Mouse (Mus musculus) limb, embryonic 14.5 days (tissue): Measurements from ENCODE around the gene Trim9. TPM values are rescaled to one million over a fixed set of nuclear protein-coding genes. Genes with fewer than 3 reads are reported as not detected.

Experiments used
- ATAC-seq: fragments of 200-750 bp; cut with Nextera tagmentation; 2 replicates; pipeline ENCODE4 v1.8.0; 2017; ENCODE audit warnings: low read depth, moderate number of reproducible peaks, moderate TSS enrichment; ENCODE audit not compliant: low FRiP score
- DNase-seq: peaks from one replicate; pipeline ENCODE4 v3.0.0-alpha.2; 2015; ENCODE audit warnings: low spot score
- H3K27ac ChIP-seq: fragments of 300-500 bp; sonication (generic); replicated peaks from 2 replicates; pipeline ENCODE4 v1.5.1; 2014; ENCODE audit warnings: low read depth, mild to moderate bottlenecking, low read length, moderate library complexity, mixed read lengths
- H3K27me3 ChIP-seq: fragments of 300-500 bp; sonication (generic); 2 replicates; pipeline ENCODE4 v1.6.1; 2014; ENCODE audit warnings: low read length, mixed read lengths; ENCODE audit not compliant: control insufficient read depth, insufficient read depth
- H3K36me3 ChIP-seq: fragments of 300-500 bp; sonication (generic); 2 replicates; pipeline ENCODE4 v1.6.1; 2014; ENCODE audit warnings: mild to moderate bottlenecking, low read length, moderate library complexity, mixed read lengths; ENCODE audit not compliant: control insufficient read depth, insufficient read depth
- H3K4me1 ChIP-seq: fragments of 300-500 bp; sonication (generic); 2 replicates; pipeline ENCODE4 v1.6.1; 2014; ENCODE audit warnings: antibody characterized with exemption, low read length, mixed read lengths; ENCODE audit not compliant: control insufficient read depth, insufficient read depth
- H3K4me2 ChIP-seq: fragments of 300-500 bp; sonication (generic); replicated peaks from 2 replicates; pipeline ENCODE4 v1.6.1; 2014; ENCODE audit warnings: low read depth, mild to moderate bottlenecking, low read length, moderate library complexity; ENCODE audit not compliant: severe bottlenecking
- H3K4me3 ChIP-seq: fragments of 300-500 bp; sonication (generic); replicated peaks from 2 replicates; pipeline ENCODE4 v1.5.1; 2014; ENCODE audit warnings: low read length
- H3K9ac ChIP-seq: fragments of 300-500 bp; sonication (generic); 2 replicates; pipeline ENCODE4 v1.6.1; 2014; ENCODE audit warnings: mild to moderate bottlenecking, low read depth, low read length, moderate library complexity; ENCODE audit not compliant: severe bottlenecking
- H3K9me3 ChIP-seq: fragments of 300-500 bp; sonication (generic); 2 replicates; pipeline ENCODE4 v1.6.1; 2016; ENCODE audit warnings: low read length; ENCODE audit not compliant: control insufficient read depth
- POLR2A ChIP-seq: fragments of 200-500 bp; IDR thresholded peaks from 2 replicates; pipeline ENCODE4 v1.8.0; 2012; ENCODE audit warnings: inconsistent platforms, mild to moderate bottlenecking, moderate library complexity, borderline replicate concordance; ENCODE audit not compliant: insufficient read depth, insufficient read length; ENCODE audit errors: extremely low read depth
- WGBS: fragments of 180-500 bp; shearing (Covaris S2); extraction: QIAGEN DNeasy Blood & Tissue Kit; methylation state at CpG from one replicate; pipeline ENCODE4 v1.1.7; 2014; 5-methylcytosine and 5-hydroxymethylcytosine counted together
- polyA plus RNA-seq, 2 experiments: library from polyadenylated mRNA; depleted of rRNA in 1 of 2; stranded (reverse) in 1 of 2; unstranded in 1 of 2; fragments of >200 nt; fragmentation: Nextera tagmentation in 1 of 2; extraction: Ambion mirVana in 1 of 2; gene quantifications; 2 replicates each; pipeline versions ENCODE4 v1.2.1 to v1.2.3; 2012 to 2014

The Trim9 gene
- polyA plus RNA-seq, 2 experiments = 0.95 to 1.0 TPM

DNA sequence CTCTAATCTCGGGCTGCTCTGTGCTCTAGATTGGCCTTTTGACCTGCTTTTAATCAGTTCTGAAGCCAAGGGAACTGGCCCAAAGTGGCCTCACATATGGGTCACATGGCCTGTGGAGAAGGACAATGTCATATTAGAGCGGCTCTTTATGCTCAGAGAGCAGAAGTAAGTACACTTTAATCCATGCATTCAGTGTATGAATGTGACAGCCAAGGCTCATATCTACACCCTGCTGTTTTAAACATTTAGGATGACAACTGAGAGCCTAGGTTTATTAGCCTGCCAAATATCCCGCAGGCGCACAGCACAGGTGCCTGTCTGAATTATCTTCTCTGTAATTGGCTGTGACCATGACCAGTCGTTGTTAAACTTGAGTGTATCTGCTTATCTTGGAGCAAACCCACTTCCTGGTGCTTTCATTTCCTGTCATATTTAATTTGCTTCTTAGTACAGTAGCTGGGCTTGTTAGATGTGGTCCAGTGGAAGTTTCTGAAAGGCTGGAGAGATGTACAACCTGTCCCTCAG is 115.3 kb downstream of the Trim9 start:
- no peak overlapping the region for H3K9ac ChIP-seq

DNA sequence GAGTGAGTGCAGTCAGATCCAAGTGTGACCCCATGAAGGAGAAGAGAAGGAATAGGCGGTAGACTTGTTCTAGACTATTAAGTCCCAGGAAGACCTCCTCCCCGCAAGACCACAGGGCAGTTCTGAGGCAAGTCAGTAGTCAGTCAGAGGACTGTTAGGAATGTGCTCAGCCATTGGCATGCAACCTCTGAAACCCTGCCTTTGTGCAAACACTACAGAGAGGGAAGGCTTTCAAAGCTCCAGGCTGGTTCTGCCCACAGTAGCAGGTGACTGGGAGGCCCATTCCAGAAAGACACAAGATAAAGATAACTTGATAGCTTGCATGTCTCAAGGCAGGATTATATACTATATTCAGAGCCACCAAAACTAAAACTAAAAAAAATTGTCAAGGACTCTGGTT is 116.1 kb downstream of the Trim9 start, which contains the start of gene Pygl:
Gene Pygl (minus strand): TSS at position 195 of the 400 bp plus-strand sequence.
- no peak for ATAC-seq
- no peak within 1 kb of the TSS for H3K9ac ChIP-seq
- no peak within 1 kb of the TSS for H3K4me2 ChIP-seq
- no peaks in the 10 kb centered on the region for H3K27me3 ChIP-seq
- no peak within 1 kb of the TSS for H3K4me3 ChIP-seq
- H3K9me3 ChIP-seq = no peaks in the 10 kb centered on the region
- H3K4me1 ChIP-seq = peaks cover 12% of the 10 kb centered on the region
- H3K27ac ChIP-seq = no peak within 1 kb of the TSS
- no peak for DNase-seq
- no peaks in the 10 kb centered on the region for H3K36me3 ChIP-seq
- WGBS = 77% methylated on average over 2 of the region's 2 CpGs
- no peak for TF ChIP-seq POLR2A

More for the DNA sequence above, 115.3 kb downstream of the Trim9 start:
- DNase-seq (no peak), ATAC-seq (no peak)
- Histone ChIP-seq H3K4me2 (no peak overlapping the region), H3K27ac (no peak overlapping the region), H3K36me3 (no peaks in the 10 kb centered on the region), H3K4me1 (peaks cover 5% of the 10 kb centered on the region), H3K4me3 (no peak overlapping the region), H3K27me3 (no peaks in the 10 kb centered on the region), H3K9me3 (no peaks in the 10 kb centered on the region)
- TF ChIP-seq POLR2A = no peak
- 45% methylated on average over 5 of the region's 5 CpGs for WGBS

DNA sequence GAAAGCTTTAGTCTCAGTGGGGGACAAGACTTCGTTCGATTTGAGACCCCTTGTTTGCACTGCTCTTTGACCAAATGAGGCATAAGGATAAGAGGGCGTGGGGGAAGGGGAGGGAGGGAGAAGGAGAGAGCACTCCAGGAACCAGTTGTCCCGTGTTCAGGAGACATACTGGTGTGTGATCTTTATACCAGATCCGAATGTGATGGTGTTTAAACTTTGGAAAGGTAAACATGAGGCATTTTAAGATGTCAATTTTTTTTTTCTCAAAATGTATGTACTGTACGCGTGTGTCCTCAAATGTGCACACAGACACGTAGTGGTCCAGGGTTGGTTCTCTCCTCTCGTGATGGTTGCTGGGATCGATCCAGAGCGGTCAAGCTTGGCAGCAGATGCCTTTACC is 119.3 kb downstream of the Trim9 start:
- 71% methylated on average over 11 of the region's 11 CpGs for WGBS

DNA sequence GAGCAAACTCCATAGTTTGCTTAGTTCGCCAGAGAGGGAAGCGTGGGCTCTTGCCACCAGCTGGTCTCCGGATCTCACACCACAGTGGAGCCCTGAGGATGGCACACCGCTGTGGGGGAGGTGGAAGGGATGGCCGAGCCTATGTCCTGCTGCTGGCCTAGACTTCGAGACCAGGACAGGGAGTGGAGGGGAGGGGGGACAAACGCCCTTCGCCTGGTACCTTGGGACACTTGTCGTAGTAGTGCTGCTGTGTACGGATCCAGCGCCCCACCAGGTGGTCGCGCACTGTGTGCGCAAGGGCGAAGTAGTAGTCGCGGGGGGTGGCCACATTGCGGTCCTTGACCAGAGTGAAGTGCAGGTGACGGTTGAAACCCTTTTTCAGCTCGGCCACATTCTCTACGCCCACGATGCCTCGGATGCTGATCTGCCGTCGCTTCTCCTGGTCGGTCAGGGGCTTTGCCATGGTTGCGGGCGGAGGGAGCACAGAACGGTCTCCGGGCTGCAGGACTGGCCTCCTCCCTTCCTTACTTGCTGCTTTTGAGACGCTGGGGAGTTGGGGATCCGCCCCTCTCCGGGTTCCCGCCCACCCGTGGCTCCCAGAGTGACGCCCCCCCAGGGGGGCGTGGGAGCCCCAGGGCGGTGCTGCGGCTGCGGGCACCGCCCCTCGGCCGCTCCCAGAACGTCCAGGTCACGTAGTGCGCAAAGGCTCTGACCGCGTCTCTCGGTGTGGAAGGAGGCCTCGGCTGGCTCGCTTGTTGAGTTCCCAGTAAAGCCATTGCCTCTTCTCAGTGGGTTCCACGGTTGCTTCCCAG is 120.1 kb downstream of the Trim9 start:
- H3K27me3 ChIP-seq = no peaks in the 10 kb centered on the region
- DNase-seq (peak; percentile 75), ATAC-seq (peak; percentile 88)
- peak overlapping the region; percentile 48 for H3K4me3 ChIP-seq
- H3K4me2 ChIP-seq = peak overlapping the region; percentile 93
- H3K27ac ChIP-seq = no peak overlapping the region
- peaks cover 8% of the 10 kb centered on the region for H3K4me1 ChIP-seq
- peak overlapping the region; percentile 62 for H3K9ac ChIP-seq
- H3K36me3 ChIP-seq = no peaks in the 10 kb centered on the region
- no peak for TF ChIP-seq POLR2A
- H3K9me3 ChIP-seq = no peaks in the 10 kb centered on the region
- under 1% methylated on average over 43 of the region's 52 CpGs for WGBS

More for the DNA sequence above, 119.3 kb downstream of the Trim9 start:
- DNase-seq = no peak
- no peak overlapping the region for H3K27ac ChIP-seq
- H3K4me1 ChIP-seq = peaks cover 8% of the 10 kb centered on the region
- ATAC-seq = no peak
- H3K27me3 ChIP-seq = no peaks in the 10 kb centered on the region
- peak overlapping the region; percentile 48; the same call in 1 of the 2 replicates for H3K4me3 ChIP-seq
- no peak overlapping the region for H3K9ac ChIP-seq
- no peak for TF ChIP-seq POLR2A
- no peaks in the 10 kb centered on the region for H3K36me3 ChIP-seq
- peak overlapping the region; percentile 93 for H3K4me2 ChIP-seq
- no peaks in the 10 kb centered on the region for H3K9me3 ChIP-seq

DNA sequence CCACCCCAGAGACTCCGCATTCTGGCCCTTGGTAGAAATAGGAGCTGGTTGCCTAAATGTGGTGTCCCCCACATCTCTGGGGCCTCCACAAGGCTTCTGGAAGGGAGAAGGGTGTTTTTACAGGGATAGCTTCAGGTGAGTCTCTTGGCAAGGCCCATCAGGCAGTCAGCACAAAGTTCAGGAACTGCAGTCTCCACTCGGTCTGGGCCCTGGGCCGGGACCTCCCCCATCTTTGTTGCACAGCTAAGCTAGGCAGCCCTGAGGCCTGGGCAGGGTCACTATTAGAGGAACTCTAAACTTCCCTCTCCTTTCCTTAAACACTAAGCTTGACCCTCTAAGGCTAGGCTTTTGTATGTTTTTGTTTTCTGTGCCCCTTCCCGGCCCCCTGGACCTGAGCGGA is 120.8 kb downstream of the Trim9 start:
- DNase-seq = no peak
- Histone ChIP-seq H3K36me3 (no peaks in the 10 kb centered on the region), H3K9me3 (no peaks in the 10 kb centered on the region), H3K4me3 (peak overlapping the region; percentile 48), H3K4me2 (peak overlapping the region; percentile 93), H3K27me3 (no peaks in the 10 kb centered on the region), H3K4me1 (peaks cover 8% of the 10 kb centered on the region), H3K27ac (no peak overlapping the region), H3K9ac (peak overlapping the region; percentile 62)
- no peak for TF ChIP-seq POLR2A
- ATAC-seq = no peak
- 38% methylated on average over 5 of the region's 5 CpGs for WGBS
